Mouse (Mus musculus): ENCODE measurements around the gene Gal.

Gal gene

DNA sequence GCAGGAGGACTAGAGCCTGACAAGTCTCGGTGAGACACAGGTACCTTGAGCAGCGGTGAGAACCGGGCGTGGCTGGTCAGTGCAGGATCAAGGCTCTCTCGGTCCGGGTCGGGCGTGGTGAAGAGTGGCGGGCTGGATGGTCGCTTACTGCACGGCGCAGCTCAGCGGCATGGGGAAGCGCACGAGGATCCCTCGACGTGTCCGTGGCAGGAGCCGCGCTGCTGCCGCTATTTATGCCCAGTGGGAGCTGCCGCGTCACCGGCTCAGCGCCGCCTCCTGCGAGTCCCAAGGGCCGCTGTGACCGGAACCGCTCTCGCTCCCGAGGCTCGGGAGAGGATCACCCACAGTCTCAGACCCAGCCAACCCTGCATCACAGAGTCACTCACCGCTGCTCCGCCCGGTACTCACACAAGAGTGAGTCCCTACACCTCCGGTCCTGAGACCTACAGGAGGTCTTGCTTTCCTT, at the start of gene Gal:
TSS of gene Gal (minus strand) at position 277 of the 466 bp plus-strand sequence.
- DNase-seq = peak; percentile 39

DNA sequence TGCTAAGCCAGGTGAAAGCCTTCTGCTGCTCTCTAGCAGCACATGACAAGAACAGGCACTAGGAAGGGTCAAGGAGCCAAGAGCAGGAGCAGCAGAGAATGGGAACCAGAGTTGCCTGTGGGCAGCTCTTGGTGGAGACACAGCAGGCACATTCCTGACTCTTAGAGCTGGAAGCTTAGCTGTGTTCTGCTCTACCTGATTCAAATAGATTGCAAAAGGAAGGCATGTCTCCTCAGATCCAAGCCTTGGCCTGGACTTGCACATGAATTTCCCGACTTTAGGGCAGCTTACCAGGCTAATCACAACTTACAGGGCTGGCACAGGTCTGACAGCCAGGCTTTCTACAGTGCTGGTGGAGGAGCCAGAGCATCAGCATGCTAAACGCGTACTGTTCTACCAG, 45.6 kb upstream of the Gal start:
- no peak for DNase-seq

DNA sequence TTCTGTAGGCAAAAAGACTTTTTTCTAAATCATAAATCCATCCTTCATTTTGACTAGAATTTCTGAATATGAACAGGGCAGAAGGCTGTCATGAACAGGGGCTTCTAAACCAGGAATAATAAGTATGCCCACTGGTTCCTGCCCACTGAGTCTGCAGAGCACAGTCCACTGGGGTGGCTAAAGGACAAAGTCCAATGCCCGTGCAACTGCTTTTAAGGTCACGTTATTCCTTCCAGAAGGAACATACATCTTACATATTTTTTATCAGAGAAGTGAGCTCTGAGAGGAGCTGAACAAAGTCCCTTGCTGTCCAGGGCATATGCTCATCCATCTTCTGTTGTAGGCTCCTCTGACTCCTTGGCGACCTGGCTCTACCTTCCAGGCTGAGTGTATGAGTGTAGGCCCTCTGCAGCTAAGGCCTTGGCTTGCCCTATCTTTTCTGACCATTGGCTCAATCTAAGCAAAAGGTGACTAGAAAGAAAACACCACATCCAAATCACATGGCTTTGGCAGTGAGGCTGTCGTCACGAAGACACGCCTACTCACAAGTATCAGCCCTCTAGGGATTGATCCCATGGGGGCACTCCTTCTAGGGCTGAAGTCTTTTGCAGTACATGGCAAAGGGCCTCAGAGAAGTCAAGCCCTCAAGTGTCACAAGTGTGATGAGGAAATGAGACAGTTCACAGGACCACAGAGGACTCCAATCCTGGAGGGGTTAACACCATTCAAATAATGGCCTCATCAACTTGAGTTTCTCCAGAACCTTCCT, 44.2 kb upstream of the Gal start:
- DNase-seq = no peak

DNA sequence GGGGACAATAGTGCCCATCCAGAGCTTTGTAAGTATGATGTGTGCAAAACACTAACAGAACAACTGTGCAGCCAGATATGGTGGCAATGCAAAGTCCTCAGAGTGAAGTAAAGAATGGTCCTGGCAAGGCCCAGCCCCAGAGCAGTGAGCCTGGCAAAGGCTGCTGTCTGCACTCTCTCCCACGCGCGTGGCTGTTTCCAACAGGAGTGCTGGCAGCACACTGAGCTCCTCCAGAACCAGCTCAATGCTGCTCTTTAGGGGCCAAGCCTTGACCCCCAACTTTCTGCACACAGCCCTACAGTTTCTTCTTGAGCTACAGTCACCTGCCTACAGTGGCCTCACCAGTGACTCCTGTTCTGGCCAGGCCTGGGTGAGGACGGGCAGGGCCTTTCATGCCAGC, 43.4 kb upstream of the Gal start:
- no peak for DNase-seq

DNA sequence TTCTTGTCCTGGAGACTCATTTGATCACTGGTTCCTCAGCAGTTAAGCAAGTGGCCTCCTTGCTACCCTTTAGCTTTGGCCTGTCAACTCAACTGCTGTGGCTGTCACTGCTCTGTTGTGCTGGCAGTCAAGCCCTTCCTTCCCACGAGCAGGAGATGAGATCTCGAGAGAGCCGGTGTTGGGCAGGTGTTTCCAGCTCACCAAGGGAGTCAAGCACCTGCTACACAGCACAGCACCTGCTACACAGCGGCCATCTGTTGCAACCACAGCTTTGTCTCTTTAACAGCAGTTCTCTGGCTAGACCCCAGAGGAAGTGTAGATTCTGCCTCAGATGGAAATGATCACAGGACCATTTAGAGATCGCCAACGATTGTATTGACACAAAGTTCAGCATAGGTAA, 37.3 kb upstream of the Gal start:
- no peak for DNase-seq

DNA sequence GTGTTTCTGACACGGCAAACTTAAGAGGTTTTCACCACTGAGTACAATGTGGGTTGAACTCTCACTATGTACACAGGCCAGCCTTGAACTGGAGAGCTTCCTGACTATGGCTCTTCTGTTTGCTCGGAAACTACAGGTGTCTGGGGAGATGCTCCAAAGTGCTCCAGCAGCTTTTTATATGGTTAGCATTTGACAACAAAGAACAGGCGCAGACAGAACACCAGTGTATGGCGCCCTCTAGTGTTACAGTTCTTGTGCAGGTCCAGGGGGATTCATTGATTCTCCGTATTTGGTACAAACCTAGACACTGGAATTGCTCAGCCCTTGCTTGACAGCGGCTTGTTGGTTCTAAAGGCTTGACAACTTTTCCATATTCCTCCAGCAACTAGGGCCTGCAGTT, 36.8 kb upstream of the Gal start:
- DNase-seq = peak; percentile 77

DNA sequence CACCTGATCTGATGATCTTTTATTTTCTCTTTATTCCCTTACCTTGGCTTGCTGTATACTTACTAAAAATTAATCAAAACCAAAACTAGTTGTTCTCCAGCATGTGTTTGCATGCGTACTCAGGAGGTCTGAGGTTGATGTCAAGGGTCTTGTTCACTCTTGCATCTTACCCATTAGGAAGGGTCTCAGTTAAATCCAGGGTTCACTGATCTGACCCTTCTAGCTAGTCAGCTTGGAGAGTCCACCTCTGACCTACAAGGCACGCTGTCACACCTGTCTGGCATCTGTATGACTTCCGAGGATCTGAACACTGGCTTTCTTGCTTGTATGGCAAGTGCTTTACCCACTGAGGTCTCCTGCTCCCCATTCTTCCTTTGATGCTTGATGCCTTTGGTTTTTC, 36.4 kb upstream of the Gal start:
- DNase-seq = no peak

DNA sequence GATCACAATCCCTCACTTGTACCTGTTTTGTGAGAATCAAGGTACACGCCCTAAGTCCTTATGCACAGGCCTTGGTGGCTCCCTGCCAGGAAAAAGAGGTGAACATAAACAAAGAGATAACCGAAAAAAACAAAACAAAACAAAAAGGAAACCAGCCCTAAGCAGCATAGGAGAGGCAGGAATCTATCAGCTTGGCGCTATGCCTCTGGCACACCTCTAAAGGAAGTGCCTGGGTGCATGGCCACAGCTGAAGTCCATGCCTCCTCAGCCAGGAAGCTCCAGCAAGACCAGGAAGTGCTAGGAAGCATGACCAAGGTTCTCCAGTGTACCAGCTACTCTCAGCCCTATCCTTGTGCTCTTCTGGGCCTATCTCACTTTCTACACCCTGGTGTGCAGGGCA, 34.9 kb upstream of the Gal start:
- DNase-seq = peak; percentile 28

DNA sequence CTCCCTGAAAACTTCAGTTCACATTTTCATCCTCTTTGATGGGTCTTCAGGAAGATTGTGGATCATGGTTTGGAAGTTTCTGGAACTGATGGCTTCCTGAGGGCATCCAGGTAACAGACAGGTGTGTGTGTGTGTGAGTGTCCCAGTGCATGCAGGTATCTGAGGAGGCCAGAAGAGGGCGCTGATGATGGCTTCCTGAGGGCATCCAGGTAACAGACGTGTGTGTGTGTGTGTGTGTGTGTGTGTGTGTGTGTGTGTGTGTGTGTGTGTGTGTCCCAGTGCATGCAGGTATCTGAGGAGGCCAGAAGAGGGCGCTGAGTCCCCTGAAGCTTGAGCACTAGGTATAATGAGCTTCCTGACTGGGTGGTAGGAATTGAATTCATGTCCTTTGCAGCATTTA, 33.0 kb upstream of the Gal start:
- no peak for DNase-seq

DNA sequence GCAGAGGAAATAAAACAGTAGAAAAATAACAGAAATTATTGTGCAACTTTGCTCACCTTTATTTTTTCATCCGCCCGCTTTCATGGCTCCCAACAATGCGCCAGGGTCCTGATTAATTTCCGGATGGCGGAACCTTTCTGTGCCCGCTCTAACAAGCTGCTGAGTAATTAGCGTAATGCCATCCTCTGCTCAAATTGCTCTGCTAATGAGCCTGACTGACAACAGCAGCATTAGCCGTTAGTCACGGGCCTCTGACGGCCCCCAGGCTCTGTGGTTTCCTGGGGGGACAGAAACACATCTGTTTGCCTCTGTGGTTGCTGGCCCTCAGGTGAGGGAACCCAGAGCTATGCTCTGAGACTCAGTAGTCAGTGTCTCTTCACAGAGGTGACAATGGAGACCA, 26.7 kb upstream of the Gal start:
- no peak for DNase-seq

DNA sequence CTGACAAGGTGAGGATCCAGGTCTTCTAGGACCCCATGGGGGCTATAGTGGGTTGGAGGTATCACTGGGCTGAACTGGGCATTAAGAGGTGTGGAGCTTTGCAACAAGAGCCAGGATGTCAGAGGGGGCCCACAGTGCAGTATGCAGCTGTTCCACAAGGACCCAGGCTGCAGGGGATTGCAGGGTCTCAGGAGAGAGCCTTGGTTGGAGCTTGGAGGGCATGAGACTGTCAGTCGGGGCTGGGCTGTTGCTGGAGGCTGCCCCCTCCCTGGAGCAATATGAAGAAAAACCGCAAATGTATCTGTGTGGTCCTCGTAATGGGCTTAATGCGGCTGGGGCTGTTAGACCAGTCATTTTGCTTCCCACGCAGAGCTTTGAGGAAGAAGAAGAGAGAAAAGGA, 26.3 kb upstream of the Gal start:
- no peak for DNase-seq

DNA sequence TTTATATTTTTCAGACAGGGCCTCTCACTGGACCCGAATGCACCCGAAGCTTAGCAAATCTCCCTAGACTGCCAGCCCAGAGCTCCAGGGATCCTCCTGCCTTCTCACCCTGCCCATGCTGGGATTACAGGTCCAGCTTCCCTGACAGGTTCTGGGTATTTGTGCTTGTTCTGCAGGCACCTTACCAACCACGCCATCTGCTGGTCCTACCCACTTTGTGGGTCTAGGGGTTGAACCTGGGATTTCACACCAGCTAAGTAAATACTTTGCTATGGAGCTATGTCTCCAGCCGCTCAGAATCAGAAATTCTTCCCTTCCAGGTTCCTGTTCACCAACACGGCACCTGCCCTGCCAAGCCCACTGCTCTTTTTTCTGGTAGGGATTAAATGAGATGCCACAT, 23.6 kb upstream of the Gal start:
- DNase-seq = no peak

DNA sequence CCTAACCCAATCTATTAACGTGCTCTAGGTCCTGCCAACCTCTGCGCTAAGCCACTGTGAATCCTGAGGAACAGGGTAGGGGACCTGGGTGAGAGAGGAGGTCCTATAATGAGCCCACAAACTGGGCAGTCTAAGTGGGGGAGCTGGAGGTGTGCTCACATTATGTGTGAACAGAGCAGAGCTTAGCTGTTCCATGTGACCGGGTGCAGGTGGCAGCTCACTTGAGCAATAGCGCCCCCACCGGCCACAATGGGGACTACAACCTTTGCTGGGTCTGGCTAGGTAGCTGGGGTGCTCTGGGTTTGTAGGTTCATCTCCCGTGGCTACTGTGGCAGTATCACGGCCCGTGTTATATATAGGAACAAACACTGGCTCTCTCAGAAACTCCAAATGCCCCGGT, 22.5 kb upstream of the Gal start:
- peak; percentile 45 for DNase-seq

DNA sequence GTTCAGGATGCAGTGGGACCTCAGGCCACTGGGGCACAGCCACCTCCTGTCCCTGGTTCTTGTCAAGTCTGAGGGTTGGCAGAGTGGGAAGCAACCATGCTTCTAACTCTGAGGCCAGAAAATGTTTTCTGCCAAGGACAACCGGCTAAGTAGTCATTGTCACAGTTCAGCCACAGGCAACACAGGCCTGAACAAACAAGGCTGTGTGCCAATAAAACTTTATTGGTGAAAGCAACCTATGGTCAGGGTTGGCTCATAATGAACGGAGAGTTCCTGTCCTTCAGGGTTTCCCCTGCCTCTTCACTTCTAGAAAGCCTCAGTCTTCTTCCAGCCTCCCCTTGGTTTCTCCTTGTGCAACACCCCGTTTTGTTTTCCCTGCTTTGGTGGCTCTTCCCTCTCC, 21.5 kb upstream of the Gal start:
- no peak for DNase-seq

DNA sequence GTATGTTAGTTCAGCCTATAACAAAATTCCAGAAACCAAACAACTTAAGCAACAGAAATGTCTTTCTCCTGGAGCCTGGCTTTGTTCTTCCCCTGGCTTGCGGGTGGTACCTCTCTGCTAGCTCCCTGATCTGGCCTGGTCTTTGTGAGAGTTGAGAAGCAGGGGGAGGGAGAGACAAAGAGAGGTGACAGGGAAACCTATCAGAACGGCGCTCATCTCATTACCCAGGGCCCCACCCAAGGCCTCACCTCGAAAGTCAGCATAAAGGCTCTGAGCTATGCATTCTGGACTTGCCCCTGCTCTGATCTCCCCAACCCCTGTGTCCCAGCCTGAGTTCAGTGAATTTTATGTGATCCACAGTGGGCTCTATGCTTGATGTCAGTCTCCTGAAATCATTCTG, 20.3 kb upstream of the Gal start:
- DNase-seq = no peak

DNA sequence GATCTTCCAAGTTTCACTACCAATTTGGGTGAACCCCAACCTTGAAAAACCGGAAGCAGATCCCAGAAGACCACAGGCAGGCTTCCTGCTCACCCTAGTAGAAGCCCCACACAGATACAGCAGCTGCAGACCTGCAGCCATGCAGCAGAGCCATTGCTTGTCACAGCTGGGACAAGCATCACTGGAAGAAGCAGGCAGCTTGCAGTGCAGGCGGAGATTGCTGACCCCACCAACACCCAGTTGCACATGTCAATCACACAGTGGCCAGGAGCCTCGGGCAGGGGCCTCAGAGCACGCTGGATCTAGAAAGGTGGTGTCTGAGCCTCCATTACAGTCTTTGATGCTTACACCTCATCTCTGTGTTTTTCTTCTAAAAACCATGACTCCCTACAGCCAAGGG, 19.8 kb upstream of the Gal start:
- DNase-seq = no peak

DNA sequence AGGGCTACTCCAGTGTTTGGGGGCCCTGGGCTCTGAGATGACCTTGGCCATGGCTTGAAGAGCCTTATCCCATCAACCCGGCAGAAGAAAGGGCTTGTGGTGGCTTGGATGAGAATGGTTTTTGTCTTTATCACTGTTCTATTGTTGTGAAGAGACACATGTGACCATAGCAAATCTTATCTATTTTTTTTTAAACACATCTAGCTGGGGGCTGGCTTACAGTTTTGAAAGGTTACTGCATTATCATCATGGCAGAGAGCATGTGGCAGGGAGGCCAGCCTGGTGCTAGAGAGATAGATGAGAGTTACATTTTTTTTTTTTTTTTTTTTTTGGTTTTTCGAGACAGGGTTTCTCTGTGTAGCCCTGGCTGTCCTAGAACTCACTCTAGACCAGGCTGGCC, 17.6 kb upstream of the Gal start:
- no peak for DNase-seq

DNA sequence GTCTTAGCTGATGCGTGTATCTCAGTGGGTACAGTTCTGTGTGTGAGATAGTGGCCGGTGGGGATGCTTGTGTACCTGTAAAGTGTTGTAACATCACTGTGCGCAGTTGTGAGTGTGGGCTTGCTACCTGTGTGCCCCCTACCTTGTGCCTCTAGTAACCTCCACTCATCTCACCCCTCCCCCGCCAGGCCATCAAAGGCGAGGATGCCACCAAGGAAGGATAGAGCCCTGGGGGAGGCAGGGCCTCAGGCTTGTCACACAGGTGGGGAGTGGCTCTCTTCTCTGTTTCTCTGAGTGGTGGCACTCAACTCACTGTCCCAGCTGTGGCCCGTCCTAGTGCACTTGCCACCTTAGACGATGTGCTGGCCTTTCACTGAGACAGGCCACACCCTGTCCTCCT, 16.7 kb upstream of the Gal start:
- DNase-seq = no peak

DNA sequence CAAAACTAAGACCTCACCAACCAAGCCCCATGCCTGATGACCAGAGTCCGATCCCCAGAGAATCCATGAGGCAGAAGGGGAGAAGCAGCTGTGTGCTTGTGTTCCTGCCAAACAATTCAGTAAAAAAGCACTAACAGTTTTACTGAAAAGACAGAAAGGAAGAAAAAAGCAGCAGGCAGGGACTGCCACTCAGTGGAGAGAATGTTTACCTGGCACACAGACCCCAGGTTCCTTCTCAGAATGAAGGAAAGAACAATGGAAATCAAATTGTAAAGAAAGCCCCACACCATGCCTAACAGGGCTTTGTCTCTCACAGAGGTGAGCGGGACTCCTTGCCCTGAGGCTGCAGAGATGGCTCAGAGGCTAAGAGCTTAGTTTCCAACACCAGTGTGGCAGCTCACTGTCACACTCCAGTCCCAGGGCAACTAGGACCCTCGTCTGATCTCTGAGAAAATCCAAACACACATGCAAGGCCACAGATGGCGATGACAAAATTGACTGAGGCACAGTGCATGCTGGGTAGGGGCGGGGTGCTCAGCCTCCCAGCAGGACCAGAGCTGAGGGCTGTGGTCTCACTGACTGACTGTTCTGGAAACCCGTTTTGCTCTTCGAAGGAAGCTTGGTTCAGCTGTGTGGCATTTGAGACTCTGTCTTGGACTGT, 14.9 kb upstream of the Gal start:
- no peak for DNase-seq

DNA sequence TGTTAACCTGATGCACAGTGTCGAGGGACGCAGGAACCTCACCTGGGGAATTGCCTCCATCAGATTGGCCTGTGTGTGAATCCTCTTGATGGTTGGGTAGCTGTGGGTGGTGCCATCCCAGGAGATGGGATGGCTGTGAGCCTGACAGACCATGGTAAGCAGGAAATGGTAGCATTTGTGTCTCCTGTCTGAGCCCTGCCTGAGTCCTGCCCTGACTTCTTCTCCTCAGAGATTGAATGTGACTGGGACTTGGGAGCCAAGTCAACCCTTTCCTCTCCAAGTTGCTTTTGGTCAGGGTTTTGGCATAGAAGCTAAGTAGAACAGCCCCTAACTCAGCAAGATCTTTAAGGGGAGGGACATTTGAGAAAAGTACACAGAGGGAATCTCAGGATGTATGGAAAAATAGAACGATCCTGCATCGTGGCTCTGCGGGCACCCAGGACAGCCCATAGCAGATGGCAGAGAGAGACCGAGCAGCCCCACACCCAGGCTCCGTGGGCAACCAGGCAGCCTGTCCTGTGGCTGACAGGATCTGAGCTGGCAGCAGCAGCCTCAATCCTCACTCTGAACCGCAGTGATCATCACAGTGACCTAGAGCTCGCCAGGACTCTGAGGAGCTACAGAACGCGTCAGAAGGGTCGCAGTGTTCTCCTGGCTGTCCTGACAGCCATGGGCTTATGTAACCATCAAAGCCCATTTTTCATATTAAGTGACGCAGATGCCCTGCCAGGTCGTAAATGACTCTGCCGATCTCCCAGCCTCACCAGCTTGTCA, 13.9 kb upstream of the Gal start:
- DNase-seq = no peak

DNA sequence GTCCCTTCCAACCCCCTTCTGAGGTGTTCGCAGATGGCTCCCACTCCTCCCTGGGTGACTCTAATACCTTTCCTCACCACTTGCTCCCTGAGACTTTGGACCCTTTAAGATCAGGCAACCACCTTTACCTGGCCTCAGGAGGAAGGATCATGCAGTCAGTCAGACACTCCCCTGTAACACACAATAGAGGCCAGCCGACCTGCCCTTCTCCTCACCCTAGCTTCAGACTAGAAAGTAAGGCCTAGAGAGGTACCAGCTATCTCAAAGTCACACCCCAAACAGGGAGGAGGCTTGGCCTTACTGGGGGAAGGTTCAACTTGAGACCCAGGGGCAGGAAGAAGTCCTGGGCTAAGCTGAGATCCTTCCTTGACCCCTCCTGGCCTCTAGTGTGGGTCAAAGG, 9.9 kb upstream of the Gal start:
- DNase-seq = no peak

DNA sequence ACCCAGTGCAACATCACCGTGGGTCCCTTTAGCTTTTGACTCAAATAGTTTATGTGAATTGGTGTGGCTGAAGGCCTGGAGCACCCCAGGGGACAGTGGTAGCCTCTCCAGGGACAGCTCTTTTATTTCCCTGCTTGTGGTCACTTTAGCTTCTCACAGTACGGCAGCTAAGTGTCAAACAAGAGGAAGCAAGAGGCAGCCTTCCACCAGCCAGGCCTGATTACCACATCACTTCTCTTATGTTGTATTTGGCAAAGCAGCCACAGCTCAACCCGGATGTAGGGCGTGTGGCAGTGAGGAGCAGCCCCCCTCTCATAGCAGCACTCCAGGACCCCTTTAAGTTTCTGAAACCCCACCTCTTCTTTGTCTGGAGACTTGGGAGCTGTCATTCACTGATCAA, 8.6 kb upstream of the Gal start:
- peak; percentile 17 for DNase-seq

DNA sequence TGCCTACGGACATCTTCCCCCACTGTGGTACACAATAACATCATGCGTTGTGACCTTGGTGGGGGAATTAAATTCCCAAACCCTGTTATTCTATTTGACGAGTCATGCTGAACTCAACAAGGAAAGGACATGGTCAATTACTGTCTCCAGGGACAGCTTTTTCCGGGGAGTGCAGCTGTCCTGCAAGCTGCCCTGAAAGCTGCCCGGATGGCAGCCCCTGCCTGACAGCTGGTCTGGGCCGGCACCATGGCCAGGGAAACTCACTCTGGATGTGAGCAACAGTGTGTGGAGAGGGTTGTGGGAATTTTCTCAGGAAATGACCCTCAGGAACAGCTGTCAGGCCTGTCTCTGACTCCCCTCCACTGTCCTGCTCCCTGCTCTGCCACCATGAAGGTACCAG, 8.1 kb upstream of the Gal start:
- DNase-seq = no peak

DNA sequence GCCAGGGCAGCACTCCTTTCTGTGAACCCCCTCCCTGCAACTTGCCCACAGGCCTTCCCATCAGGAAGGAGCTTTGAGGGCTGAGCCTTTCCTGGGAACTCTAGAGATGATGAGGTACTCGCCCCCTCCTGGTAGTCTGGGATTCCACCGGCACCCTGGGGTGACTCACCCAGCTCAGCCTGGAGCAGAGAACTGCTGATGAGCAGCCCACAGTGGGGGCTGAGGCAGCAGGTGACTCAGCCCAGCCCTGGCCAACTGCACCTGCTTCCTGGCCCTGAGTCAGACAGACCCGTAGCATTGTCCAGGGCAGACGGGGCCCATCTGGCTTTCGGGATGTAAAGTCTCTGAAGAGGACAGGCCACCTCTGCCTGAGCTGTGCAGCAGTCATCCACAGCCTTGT, 4.9 kb upstream of the Gal start:
- no peak for DNase-seq

All from lung, postnatal 14 days (tissue).